ENCODE assay signal across 8 mouse cellular contexts in the genomic region with DNA sequence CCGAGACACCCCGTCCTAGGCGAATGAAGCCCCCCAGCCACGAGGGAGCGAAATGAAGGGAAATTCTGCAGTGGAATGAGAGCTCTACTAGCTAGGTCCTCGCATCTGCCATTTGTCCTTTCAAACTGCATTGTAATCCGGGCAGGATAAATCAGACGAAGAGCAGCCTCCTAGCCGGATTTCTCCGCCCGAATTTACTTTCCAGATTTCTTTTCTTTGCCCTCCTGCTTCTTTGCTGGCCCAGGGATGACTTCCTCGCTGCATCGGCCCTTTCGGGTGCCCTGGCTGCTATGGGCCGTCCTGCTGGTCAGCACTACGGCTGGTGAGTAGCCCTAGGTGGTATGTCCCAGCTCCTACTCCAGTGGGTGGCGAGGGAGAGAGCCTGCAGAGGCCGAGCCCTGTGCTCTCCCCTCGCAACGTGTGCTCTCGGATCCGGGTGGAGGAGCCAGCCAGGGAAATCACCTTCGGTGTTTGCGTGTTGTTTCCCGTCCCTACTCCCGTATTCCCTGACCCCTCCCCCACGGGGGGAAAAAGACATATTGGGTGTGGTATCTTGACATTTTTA. TPM values are rescaled to one million over a fixed set of nuclear protein-coding genes. Genes with fewer than 3 reads are reported as not detected.
DNase-seq lines count a peak whose midpoint lies in the region; ATAC-seq lines count a peak whose summit lies in the region.

No protein-coding gene starts in this region.

- peak overlapping the region; percentile 92 for H3K4me2 ChIP-seq in heart, embryonic 14.5 days (ENCODE audit: low read length)
- peak overlapping the region; percentile 99 for H3K4me2 ChIP-seq in liver, embryonic 15.5 days
- H3K4me2 ChIP-seq in neural tube, embryonic 11.5 days (ENCODE audit: low read depth): peak overlapping the region; percentile 77

- H3K9ac ChIP-seq in heart, embryonic 14.5 days (ENCODE audit: low read length): peak overlapping the region; percentile 97
- peak overlapping the region; percentile 79 for H3K9ac ChIP-seq in liver, embryonic 15.5 days
- peak overlapping the region; percentile 97 for H3K9ac ChIP-seq in neural tube, embryonic 11.5 days (ENCODE audit: low read length)

- H3K27me3 ChIP-seq in heart, embryonic 14.5 days (ENCODE audit: control insufficient read depth, insufficient read depth, low read length): no peaks in the 10 kb centered on the region
- peaks cover 13% of the 10 kb centered on the region for H3K27me3 ChIP-seq in liver, embryonic 15.5 days
- H3K27me3 ChIP-seq in neural tube, embryonic 11.5 days (ENCODE audit: control insufficient read depth, insufficient read depth, low read length): no peaks in the 10 kb centered on the region

- under 1% methylated on average over 27 of the region's 27 CpGs for WGBS in heart, embryonic 14.5 days
- WGBS in liver, embryonic 15.5 days (ENCODE audit: insufficient replicate concordance): 0% methylated on average over 27 of the region's 27 CpGs
- WGBS in neural tube, embryonic 11.5 days: under 1% methylated on average over 27 of the region's 27 CpGs

- peaks cover 3% of the 10 kb centered on the region; the same call in 1 of the 2 replicates for H3K36me3 ChIP-seq in heart, embryonic 14.5 days (ENCODE audit: control insufficient read depth, insufficient read depth, low read length)
- H3K36me3 ChIP-seq in liver, embryonic 15.5 days (replicated peaks): no peaks in the 10 kb centered on the region
- H3K36me3 ChIP-seq in neural tube, embryonic 11.5 days (ENCODE audit: control insufficient read depth, insufficient read depth, low read length): no peaks in the 10 kb centered on the region

- peak overlapping the region; percentile 73 to 96 for H3K4me3 ChIP-seq in heart, embryonic 14.5 days (ENCODE audit: control insufficient read depth in 1 of 2, insufficient read depth in 1 of 2, low read depth in 1 of 2, low read length in 2 of 2)
- H3K4me3 ChIP-seq in liver, embryonic 15.5 days (replicated peaks): peak overlapping the region; percentile 73
- H3K4me3 ChIP-seq in neural tube, embryonic 11.5 days (ENCODE audit: low read depth, low read length): peak overlapping the region; percentile 58

- H3K27ac ChIP-seq in heart, embryonic 14.5 days (replicated peaks in 1 of 2; ENCODE audit: control insufficient read depth in 1 of 2, insufficient read depth in 1 of 2, low read depth in 2 of 2, low read length in 2 of 2): peak overlapping the region; percentile 88 to 98
- peak overlapping the region; percentile 85 for H3K27ac ChIP-seq in liver, embryonic 15.5 days (replicated peaks)
- H3K27ac ChIP-seq in neural tube, embryonic 11.5 days (ENCODE audit: low read depth, low read length): peak overlapping the region; percentile 99

- H3K4me1 ChIP-seq in heart, embryonic 14.5 days (ENCODE audit: control insufficient read depth in 2 of 2, insufficient read depth in 2 of 2, low read length in 2 of 2): peaks cover 2 to 9% of the 10 kb centered on the region in 2 experiments
- peaks cover 23% of the 10 kb centered on the region for H3K4me1 ChIP-seq in liver, embryonic 15.5 days (replicated peaks)
- peaks cover 6% of the 10 kb centered on the region for H3K4me1 ChIP-seq in neural tube, embryonic 11.5 days (ENCODE audit: control insufficient read depth, insufficient read depth, low read length)

- H3K9me3 ChIP-seq in heart, embryonic 14.5 days (ENCODE audit: control insufficient read depth, low read length): no peaks in the 10 kb centered on the region
- no peaks in the 10 kb centered on the region for H3K9me3 ChIP-seq in liver, embryonic 15.5 days (replicated peaks)
- H3K9me3 ChIP-seq in neural tube, embryonic 11.5 days (ENCODE audit: control insufficient read depth, low read length): no peaks in the 10 kb centered on the region

- DNase-seq in B cell, adult 2 months: peak; percentile 37 to 48
- peak; percentile 68 for DNase-seq in brain, adult 2 months (ENCODE audit: low read depth, low spot score)
- peak; percentile 36 for DNase-seq in fibroblast of lung, adult 2 months (ENCODE audit: low read depth)
- DNase-seq in kidney, postnatal 25 days: peak; percentile 52 to 72
- peak; percentile 66 for DNase-seq in neural tube, embryonic 11.5 days (ENCODE audit: low spot score)
- DNase-seq in testis, postnatal 10 days (ENCODE audit: low spot score): peak; percentile 61

- ATAC-seq in heart, embryonic 14.5 days (ENCODE audit: insufficient number of reproducible peaks, insufficient read depth, low FRiP score, low read depth): peak; percentile 15; the same call in 1 of the 2 replicates
- no peak for ATAC-seq in liver, embryonic 15.5 days (ENCODE audit: insufficient read depth)
- no peak for ATAC-seq in neural tube, embryonic 11.5 days (ENCODE audit: insufficient read depth, low FRiP score, low TSS enrichment)

RNA-seq across cellular contexts. Expression of a gene that starts 1.3 kb away (rescaled TPM):
- polyA plus RNA-seq in heart, embryonic 14.5 days (2014; fragmentation: Nextera tagmentation; extraction: Ambion mirVana): 12.0 and 13.1 TPM in 2 replicates
- 0.88 and 0.90 TPM in 2 replicates for polyA plus RNA-seq in liver, embryonic 15.5 days (2015; fragmentation: Nextera tagmentation; extraction: Ambion mirVana)
- polyA plus RNA-seq in neural tube, embryonic 11.5 days (2014; fragmentation: Nextera tagmentation; extraction: Ambion mirVana): 12.7 and 14.3 TPM in 2 replicates
